In the genomic region with DNA sequence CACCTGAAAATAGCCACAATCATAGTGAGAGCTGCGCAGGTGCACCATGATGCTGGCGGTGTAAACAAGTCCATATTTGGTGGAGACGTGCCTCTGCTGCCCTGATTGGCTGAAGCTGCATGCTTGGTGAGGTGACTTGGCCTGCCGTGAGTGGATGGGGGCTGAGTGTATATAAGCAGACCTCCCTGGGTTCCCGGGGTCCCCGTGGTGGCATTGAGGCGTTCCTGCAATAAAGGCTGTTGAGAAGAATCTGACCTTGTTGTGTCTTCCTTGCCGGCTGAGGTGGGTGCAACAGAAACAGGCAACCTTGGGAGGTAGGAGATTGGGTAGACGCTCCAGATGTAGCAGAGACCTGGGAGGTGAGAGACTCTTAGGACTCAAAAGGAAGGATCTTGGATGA, we compare ENCODE assay signal across 6 mouse cellular contexts. TPM values are rescaled to one million over a fixed set of nuclear protein-coding genes. Genes with fewer than 3 reads are reported as not detected.
DNase-seq lines count a peak whose midpoint lies in the region; TF ChIP-seq lines count a peak whose summit lies in the region.
"Not testable (repeated sequence)": the region's sequence is repeated elsewhere in the genome, so short reads cannot be mapped to it uniquely, and the experiment has no call there.
"Had no signal": no experiment of that assay in that cellular context is flagged by ENCODE, and none has a peak within 500 bp of the region (broad histone marks: within the 10 kb centered on the region; RNA-seq: fewer than 3 reads in every experiment).

No protein-coding gene starts in this region.

- TF ChIP-seq EP300 in CH12.LX (IDR thresholded peaks at IDR 0.05; ENCODE audit: low read length) = not testable (repeated sequence)

- not testable (repeated sequence) for TF ChIP-seq CTCF in CH12.LX (conservative IDR thresholded peaks at IDR 0.05 in 1 of 2, IDR thresholded peaks at IDR 0.05 in 1 of 2; ENCODE audit: low read depth in 2 of 2, low read length in 2 of 2)

- not testable (repeated sequence) for H3K9me3 ChIP-seq in CH12.LX (replicated peaks; ENCODE audit: low read length)

- not testable (repeated sequence) for H3K4me1 ChIP-seq in CH12.LX (ENCODE audit: control insufficient read depth in 1 of 2, insufficient read depth in 2 of 2)

- not testable (repeated sequence) for H3K79me2 ChIP-seq in CH12.LX (replicated peaks; ENCODE audit: control insufficient read depth, extremely low read depth, insufficient read depth, poor library complexity, severe bottlenecking)

- H3K4me3 ChIP-seq in CH12.LX (replicated peaks in 1 of 3; ENCODE audit: low read depth in 2 of 3, low read length in 2 of 3, poor library complexity in 1 of 3) = peak overlapping the region; percentile 31 to 40 (median 37)

- not testable (repeated sequence) for H3K4me2 ChIP-seq in CH12.LX (ENCODE audit: insufficient read depth, low read depth, poor library complexity, severe bottlenecking)

- not testable (repeated sequence) for TF ChIP-seq RAD21 in CH12.LX (IDR thresholded peaks at IDR 0.05; ENCODE audit: low read depth, low read length)

- dilution Hi-C loops in CH12.LX (cut with MboI; ENCODE audit: extremely low pct_ligation_motif_present, extremely low pct_unique_long_range_greater_than_20kb, low sequenced_read_pairs) = not testable (repeated sequence)

- H3K27me3 ChIP-seq in CH12.LX (replicated peaks) = not testable (repeated sequence)

- in situ Hi-C loops in CH12.LX (cut with MboI; ENCODE audit: low pct_ligation_motif_present, low pct_unique_long_range_greater_than_20kb, low sequenced_read_pairs) = not testable (repeated sequence)

- peak; percentile 53 for TF ChIP-seq POLR2A in CH12.LX (IDR thresholded peaks at IDR 0.05; ENCODE audit: low read depth, low read length)

- H3K9ac ChIP-seq in CH12.LX (ENCODE audit: insufficient read depth, low read depth) = not testable (repeated sequence)

- not testable (repeated sequence) for H3K27ac ChIP-seq in CH12.LX (ENCODE audit: insufficient read depth, low read depth)

- DNase-seq in A20 (ENCODE audit: low read depth, low spot score) (peak; percentile 22), CH12.LX (ENCODE audit: extremely low read depth) (peak; percentile 11), R1 (ENCODE audit: low read depth, low spot score) (peak; percentile 5)

- not testable (repeated sequence) for H3K36me3 ChIP-seq in CH12.LX (replicated peaks in 1 of 2; ENCODE audit: control insufficient read depth in 1 of 2, insufficient read depth in 1 of 2, low read length in 1 of 2)

TF ChIP-seq in CH12.LX, 34 proteins besides CTCF, POLR2A, EP300 and RAD21:
- TF ChIP-seq NRF1 (IDR thresholded peaks at IDR 0.05; ENCODE audit: low read depth, low read length) = peak; percentile 72
- TF ChIP-seq ELF1 (IDR thresholded peaks at IDR 0.05; ENCODE audit: low read depth, low read length) = 0 out of 2 replicates have a peak, but pooled peaks have one; percentile 20
- 0 out of 2 replicates have a peak, but pooled peaks have one; percentile 54 for TF ChIP-seq TBP (conservative IDR thresholded peaks at IDR 0.05; ENCODE audit: low read depth, low read length)

RNA-seq across cellular contexts. Expression of gene Rnls, which starts 27.3 kb away (rescaled TPM):
- total RNA-seq in CH12.LX (2012; rRNA removed) (1.6 and 1.7 TPM in 2 replicates), CH12.LX (2014; rRNA removed) (2.9 and 3.7 TPM in 2 replicates)
- polyA plus RNA-seq in CH12.LX (2012; ENCODE audit: insufficient read length, low read depth) = 1.8 and 2.8 TPM in 2 replicates
- total RNA-seq: G1E, MEL had no signal
- polyA plus RNA-seq: G1E, Patski had no signal
